ENCODE assay signal across 8 mouse cellular contexts in the genomic region with DNA sequence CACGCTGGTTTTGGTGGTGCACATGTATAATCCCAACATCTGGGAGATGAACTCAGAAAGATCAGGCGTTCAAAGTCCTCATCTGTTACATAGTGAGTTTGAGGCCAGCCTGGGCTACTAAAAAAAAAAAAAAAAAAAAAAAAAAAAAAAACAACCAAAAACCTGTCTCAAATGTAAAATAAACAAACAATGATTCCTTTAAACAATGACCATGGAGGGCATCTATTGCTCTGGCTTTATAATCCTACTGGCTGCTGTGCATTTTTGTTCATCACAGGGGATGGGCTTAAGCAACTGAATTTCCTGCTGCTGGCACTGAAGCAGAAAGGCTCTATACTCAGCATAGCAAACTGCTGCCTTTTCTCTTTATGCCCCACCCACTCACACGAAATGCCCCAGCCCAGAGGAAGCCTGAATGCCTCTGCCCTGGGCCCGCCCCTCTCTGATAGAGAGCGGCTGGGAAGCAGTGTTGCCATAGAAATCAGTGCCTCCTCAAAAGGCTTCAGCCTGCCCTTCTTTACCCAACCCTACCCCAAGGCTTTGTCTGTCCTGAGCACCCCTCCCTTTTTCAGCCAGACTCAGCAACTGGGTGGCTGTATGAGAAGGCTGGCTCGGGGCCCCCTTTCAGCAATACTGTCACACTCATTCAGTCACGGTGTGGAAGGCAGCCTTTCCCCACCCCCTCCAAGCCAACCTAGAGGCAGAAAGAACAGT. TPM values are rescaled to one million over a fixed set of nuclear protein-coding genes. Genes with fewer than 3 reads are reported as not detected.
A peak's percentile ranks its signal among the peaks of the same experiment; 100 is the strongest.
DNase-seq lines count a peak whose midpoint lies in the region; ATAC-seq and TF ChIP-seq lines count a peak whose summit lies in the region.

No protein-coding gene starts in this region.

- H3K27ac ChIP-seq in bone marrow, adult 2 months (ENCODE audit: control insufficient read depth, insufficient read depth, low read depth, low read length, poor library complexity) = peak overlapping the region; percentile 65
- H3K27ac ChIP-seq in intestine, embryonic 16.5 days (ENCODE audit: low read length) = peak overlapping the region; percentile 38
- H3K27ac ChIP-seq in liver, embryonic 12.5 days = no peak overlapping the region
- H3K27ac ChIP-seq in stomach, embryonic 16.5 days (ENCODE audit: low read length) = peak overlapping the region; percentile 95

- H3ac ChIP-seq in myocyte (ENCODE audit: control insufficient read depth, insufficient read length) = no peak overlapping the region

- no peak overlapping the region for H3K9ac ChIP-seq in intestine, embryonic 16.5 days (ENCODE audit: low read depth, low read length)
- H3K9ac ChIP-seq in liver, embryonic 12.5 days = no peak overlapping the region
- H3K9ac ChIP-seq in stomach, embryonic 16.5 days (ENCODE audit: low read length) = peak overlapping the region; percentile 70

- no peaks in the 10 kb centered on the region for H3K9me3 ChIP-seq in intestine, embryonic 16.5 days (ENCODE audit: control insufficient read depth, low read length)
- no peaks in the 10 kb centered on the region for H3K9me3 ChIP-seq in liver, embryonic 12.5 days (replicated peaks)
- H3K9me3 ChIP-seq in stomach, embryonic 16.5 days (replicated peaks; ENCODE audit: control insufficient read depth, low read length) = no peaks in the 10 kb centered on the region

- peak overlapping the region; percentile 93 for H3K4me2 ChIP-seq in intestine, embryonic 16.5 days (ENCODE audit: low read depth, low read length)
- H3K4me2 ChIP-seq in liver, embryonic 12.5 days = peak overlapping the region; percentile 83
- H3K4me2 ChIP-seq in myocyte (ENCODE audit: low read depth) = peak overlapping the region; percentile 79
- H3K4me2 ChIP-seq in stomach, embryonic 16.5 days (ENCODE audit: low read depth, low read length) = peak overlapping the region; percentile 94

- H3K4me1 ChIP-seq in bone marrow, adult 2 months (ENCODE audit: control insufficient read depth, insufficient read depth, low read length) = peaks cover 1% of the 10 kb centered on the region; the same call in 1 of the 2 replicates
- peaks cover 36% of the 10 kb centered on the region for H3K4me1 ChIP-seq in intestine, embryonic 16.5 days (ENCODE audit: control insufficient read depth, insufficient read depth, low read length)
- H3K4me1 ChIP-seq in liver, embryonic 12.5 days = peaks cover 57% of the 10 kb centered on the region
- H3K4me1 ChIP-seq in stomach, embryonic 16.5 days (ENCODE audit: control insufficient read depth, insufficient read depth, low read length) = peaks cover 28% of the 10 kb centered on the region

- WGBS in bone marrow, adult 2 months = 18% methylated on average over 7 of the region's 7 CpGs
- 20% methylated on average over 7 of the region's 7 CpGs for WGBS in intestine, embryonic 16.5 days
- WGBS in liver, embryonic 12.5 days (ENCODE audit: insufficient replicate concordance) = 17% methylated on average over 7 of the region's 7 CpGs
- WGBS in stomach, embryonic 16.5 days = 18% methylated on average over 7 of the region's 7 CpGs

- peak overlapping the region; percentile 8 for H3K4me3 ChIP-seq in bone marrow, adult 2 months (replicated peaks; ENCODE audit: control insufficient read depth, low read depth, low read length)
- no peak overlapping the region for H3K4me3 ChIP-seq in intestine, embryonic 16.5 days (ENCODE audit: low read length)
- H3K4me3 ChIP-seq in liver, embryonic 12.5 days = no peak overlapping the region
- H3K4me3 ChIP-seq in myocyte = no peak overlapping the region
- peak overlapping the region; percentile 72 for H3K4me3 ChIP-seq in stomach, embryonic 16.5 days (replicated peaks; ENCODE audit: low read length)

- TF ChIP-seq CTCF in bone marrow, adult 2 months (IDR thresholded peaks at IDR 0.05; ENCODE audit: control insufficient read depth, insufficient read depth, low read length) = no peak

- TF ChIP-seq POLR2A in bone marrow, adult 2 months (IDR thresholded peaks at IDR 0.05; ENCODE audit: borderline replicate concordance, control insufficient read depth, low read depth, low read length) = no peak
- TF ChIP-seq POLR2A in myocyte (IDR thresholded peaks at IDR 0.05; ENCODE audit: insufficient read length, low read depth) = no peak

- ATAC-seq in intestine, embryonic 16.5 days = 0 out of 2 replicates have a peak, but pooled peaks have one; percentile 12
- ATAC-seq in liver, embryonic 12.5 days = no peak
- ATAC-seq in stomach, embryonic 16.5 days (ENCODE audit: insufficient read depth, low FRiP score) = peak; percentile 16

- H3K27me3 ChIP-seq in intestine, embryonic 16.5 days (replicated peaks; ENCODE audit: control insufficient read depth, insufficient read depth, low read length) = no peaks in the 10 kb centered on the region
- H3K27me3 ChIP-seq in liver, embryonic 12.5 days (replicated peaks) = no peaks in the 10 kb centered on the region
- no peaks in the 10 kb centered on the region for H3K27me3 ChIP-seq in myocyte (ENCODE audit: control insufficient read depth, insufficient read depth, insufficient read length)
- H3K27me3 ChIP-seq in stomach, embryonic 16.5 days (ENCODE audit: control insufficient read depth, insufficient read depth, low read length) = no peaks in the 10 kb centered on the region

- H3K36me3 ChIP-seq in intestine, embryonic 16.5 days (ENCODE audit: control insufficient read depth, insufficient read depth, low read length) = no peaks in the 10 kb centered on the region
- H3K36me3 ChIP-seq in liver, embryonic 12.5 days = no peaks in the 10 kb centered on the region
- no peaks in the 10 kb centered on the region for H3K36me3 ChIP-seq in myocyte (ENCODE audit: control insufficient read depth, insufficient read depth)
- no peaks in the 10 kb centered on the region for H3K36me3 ChIP-seq in stomach, embryonic 16.5 days (ENCODE audit: control insufficient read depth, insufficient read depth, low read length)

- no peaks in the 10 kb centered on the region for H3K79me2 ChIP-seq in myocyte (ENCODE audit: control insufficient read depth, insufficient read depth)

- DNase-seq in layer of hippocampus, adult 11-12 months (ENCODE audit: low spot score) = peak; percentile 61
- no peak for DNase-seq in layer of hippocampus, adult 8-10 months (ENCODE audit: low spot score in 2 of 2)
- peak; percentile 99 for DNase-seq in heart, adult 11 months

TF ChIP-seq in myocyte, 11 proteins besides CTCF, POLR2A, EP300 and RAD21:
- TF ChIP-seq USF1 (IDR thresholded peaks at IDR 0.05; ENCODE audit: low read depth) (no peak), E2F4 (IDR thresholded peaks at IDR 0.05; ENCODE audit: insufficient read depth) (no peak)

RNA-seq across cellular contexts. Expression of gene Fam214b, which starts 2.2 kb away (rescaled TPM):
- total RNA-seq in layer of hippocampus, adult 8-10 months (2022) = 10 to 100 TPM; 39.8 to 46.0 (median 42.9) TPM
- 46.2 and 77.6 TPM in 2 replicates for polyA plus RNA-seq in bone marrow, adult 2 months (2011; ENCODE audit: insufficient read depth, insufficient read length, low replicate concordance, missing spikeins)
- polyA plus RNA-seq in intestine, embryonic 16.5 days (2015; fragmentation: Nextera tagmentation; extraction: Ambion mirVana) = 6.7 and 8.6 TPM in 2 replicates
- polyA plus RNA-seq in liver, embryonic 12.5 days (2016; fragmentation: Nextera tagmentation; extraction: Ambion mirVana) = 28.9 and 32.2 TPM in 2 replicates
- polyA plus RNA-seq in myocyte (2012; fragmentation: generic; extraction: Trizol) = 35.3 TPM
- polyA plus RNA-seq in stomach, embryonic 16.5 days (2015; fragmentation: Nextera tagmentation; extraction: Ambion mirVana) = 12.9 and 13.5 TPM in 2 replicates

RNA-seq across cellular contexts. Expression of gene Stoml2, which starts 12.3 kb away (rescaled TPM):
- total RNA-seq in layer of hippocampus, adult 8-10 months (2022) = 100 to 1,000 TPM in 2 of 4 experiments, 10 to 100 TPM in 2; 97.9 to 106 (median 100) TPM
- 40.9 and 48.4 TPM in 2 replicates for polyA plus RNA-seq in bone marrow, adult 2 months (2011; ENCODE audit: insufficient read depth, insufficient read length, low replicate concordance, missing spikeins)
- polyA plus RNA-seq in intestine, embryonic 16.5 days (2015; fragmentation: Nextera tagmentation; extraction: Ambion mirVana) = 306 and 324 TPM in 2 replicates
- 280 and 292 TPM in 2 replicates for polyA plus RNA-seq in liver, embryonic 12.5 days (2016; fragmentation: Nextera tagmentation; extraction: Ambion mirVana)
- polyA plus RNA-seq in myocyte (2012; fragmentation: generic; extraction: Trizol) = 113 TPM
- 263 and 272 TPM in 2 replicates for polyA plus RNA-seq in stomach, embryonic 16.5 days (2015; fragmentation: Nextera tagmentation; extraction: Ambion mirVana)

RNA-seq across cellular contexts. Expression of gene Unc13b, which starts 15.0 kb away (rescaled TPM):
- total RNA-seq in layer of hippocampus, adult 8-10 months (2022) = 10 to 100 TPM; 38.3 to 56.8 (median 44.9) TPM
- 0.61 and 3.8 TPM in 2 replicates for polyA plus RNA-seq in bone marrow, adult 2 months (2011; ENCODE audit: insufficient read depth, insufficient read length, low replicate concordance, missing spikeins)
- 3.9 TPM in 2 replicates for polyA plus RNA-seq in intestine, embryonic 16.5 days (2015; fragmentation: Nextera tagmentation; extraction: Ambion mirVana)
- 0.91 and 1.2 TPM in 2 replicates for polyA plus RNA-seq in liver, embryonic 12.5 days (2016; fragmentation: Nextera tagmentation; extraction: Ambion mirVana)
- polyA plus RNA-seq in myocyte (2012; fragmentation: generic; extraction: Trizol) = 0.42 TPM
- polyA plus RNA-seq in stomach, embryonic 16.5 days (2015; fragmentation: Nextera tagmentation; extraction: Ambion mirVana) = 7.4 and 8.3 TPM in 2 replicates

RNA-seq across cellular contexts. Expression of gene Pigo, which starts 18.2 kb away (rescaled TPM):
- 10 to 100 TPM; 24.1 to 37.2 (median 28.9) TPM for total RNA-seq in layer of hippocampus, adult 8-10 months (2022)
- 14.7 and 23.6 TPM in 2 replicates for polyA plus RNA-seq in bone marrow, adult 2 months (2011; ENCODE audit: insufficient read depth, insufficient read length, low replicate concordance, missing spikeins)
- 29.6 and 30.3 TPM in 2 replicates for polyA plus RNA-seq in intestine, embryonic 16.5 days (2015; fragmentation: Nextera tagmentation; extraction: Ambion mirVana)
- 16.8 and 19.4 TPM in 2 replicates for polyA plus RNA-seq in liver, embryonic 12.5 days (2016; fragmentation: Nextera tagmentation; extraction: Ambion mirVana)
- polyA plus RNA-seq in myocyte (2012; fragmentation: generic; extraction: Trizol) = 8.0 TPM
- 22.9 and 24.7 TPM in 2 replicates for polyA plus RNA-seq in stomach, embryonic 16.5 days (2015; fragmentation: Nextera tagmentation; extraction: Ambion mirVana)

RNA-seq across cellular contexts. Expression of gene Fancg, which starts 33.5 kb away (rescaled TPM):
- 10 to 100 TPM; 14.0 to 17.1 (median 15.5) TPM for total RNA-seq in layer of hippocampus, adult 8-10 months (2022)
- 12.8 and 19.0 TPM in 2 replicates for polyA plus RNA-seq in bone marrow, adult 2 months (2011; ENCODE audit: insufficient read depth, insufficient read length, low replicate concordance, missing spikeins)
- polyA plus RNA-seq in intestine, embryonic 16.5 days (2015; fragmentation: Nextera tagmentation; extraction: Ambion mirVana) = 16.1 and 16.2 TPM in 2 replicates
- 12.3 and 13.6 TPM in 2 replicates for polyA plus RNA-seq in liver, embryonic 12.5 days (2016; fragmentation: Nextera tagmentation; extraction: Ambion mirVana)
- 2.6 TPM for polyA plus RNA-seq in myocyte (2012; fragmentation: generic; extraction: Trizol)
- polyA plus RNA-seq in stomach, embryonic 16.5 days (2015; fragmentation: Nextera tagmentation; extraction: Ambion mirVana) = 16.5 and 17.5 TPM in 2 replicates

Comparison
In these comparisons a context has a peak if more than half of its experiments do, and no peak if none do; other contexts are left out.
1. DNase-seq: peak in layer of hippocampus, adult 11-12 months (single experiment) and heart, adult 11 months (single experiment); none in layer of hippocampus, adult 8-10 months (0 of 2).
2. H3K4me3 ChIP-seq: peak in bone marrow, adult 2 months (single experiment) and stomach, embryonic 16.5 days (single experiment); none in intestine, embryonic 16.5 days (single experiment), liver, embryonic 12.5 days (single experiment) and myocyte (single experiment).
3. Peak in every context shown above with its lines, with median percentiles within 50 percentile points of each other: H3K4me2 ChIP-seq.